Mouse (Mus musculus) liver, embryonic 14.5 days (tissue): ENCODE measurements around the gene Olfr91.

Experiments used
- CTCF ChIP-seq: IDR thresholded peaks from 2 replicates; pipeline ENCODE4 v1.5.1; 2016; ENCODE audit warnings: antibody characterized with exemption, low read depth, control low read depth
- EP300 ChIP-seq: IDR thresholded peaks from 2 replicates; pipeline ENCODE4 v1.6.1; 2016; ENCODE audit warnings: antibody characterized with exemption, low read depth

DNA sequence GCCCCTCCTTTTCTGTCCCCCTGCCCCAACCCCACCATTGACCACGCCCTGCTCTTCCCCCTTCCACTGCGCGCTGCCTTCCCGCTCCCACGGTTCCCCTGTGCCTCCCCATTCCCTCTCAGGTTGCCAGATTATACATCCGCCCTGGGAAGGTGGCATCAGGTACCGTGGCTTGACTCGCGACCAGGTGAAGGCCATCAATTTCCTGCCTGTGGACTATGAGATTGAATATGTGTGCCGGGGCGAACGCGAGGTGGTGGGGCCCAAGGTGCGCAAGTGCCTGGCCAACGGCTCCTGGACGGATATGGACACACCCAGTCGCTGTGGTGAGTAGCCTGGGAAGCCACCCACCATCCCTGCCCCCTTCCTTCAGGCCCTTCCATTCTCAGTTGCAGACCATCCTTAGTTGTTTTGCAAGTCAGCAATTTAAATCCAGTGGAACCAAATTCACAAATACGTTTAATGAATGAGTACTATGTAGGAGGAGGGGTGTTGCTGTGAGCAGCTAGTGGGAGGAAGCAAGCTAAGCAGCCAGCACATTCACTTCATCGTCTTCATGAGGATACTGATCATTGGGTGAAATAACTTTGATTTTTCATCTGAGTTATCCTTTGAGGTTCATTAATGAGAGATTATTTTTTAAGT is 50.6 kb downstream of the Olfr91 start:
- TF ChIP-seq CTCF (no peak), EP300 (no peak)
